Mouse (Mus musculus): ENCODE results near the gene Zbtb24. TPM values are rescaled to one million over a fixed set of nuclear protein-coding genes. Genes with fewer than 3 reads are reported as not detected.

Zbtb24 gene
- polyA plus RNA-seq, 1 experiment from 2014 or later = 8.5 TPM

DNA sequence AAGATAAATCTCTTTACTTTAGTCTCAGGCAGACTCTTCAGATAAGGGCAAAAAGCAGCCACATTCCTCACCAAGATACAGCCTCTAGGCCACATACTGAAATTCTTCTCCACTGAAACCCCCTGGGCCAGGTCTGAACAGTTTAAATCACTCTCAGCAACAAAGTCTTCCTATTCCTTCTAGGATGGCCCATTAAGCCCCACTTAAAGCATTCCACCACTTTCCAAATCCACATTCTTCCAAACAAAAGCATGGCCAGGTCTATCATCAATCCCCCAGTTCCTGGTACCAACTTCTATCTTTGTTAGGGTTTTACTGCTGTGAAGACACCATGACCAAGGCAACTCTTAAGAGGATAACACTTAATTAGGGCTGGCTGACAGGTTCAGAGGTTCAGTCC, 22.4 kb downstream of the Zbtb24 start:
- Histone ChIP-seq H3K27ac (no peak overlapping the region), H3K27me3 (replicated peaks) (no peaks in the 10 kb centered on the region), H3K4me2 (no peak overlapping the region), H3K4me1 (peaks cover 55% of the 10 kb centered on the region), H3K9ac (no peak overlapping the region), H3K36me3 (no peaks in the 10 kb centered on the region), H3K4me3 (no peak overlapping the region), H3K9me3 (replicated peaks) (no peaks in the 10 kb centered on the region)
- no peak for ATAC-seq

- Histone ChIP-seq H3K27ac (no peak overlapping the region), H3K36me3 (no peaks in the 10 kb centered on the region), H3K9me3 (replicated peaks) (no peaks in the 10 kb centered on the region), H3K4me1 (peaks cover 60% of the 10 kb centered on the region), H3K9ac (no peak overlapping the region), H3K27me3 (replicated peaks) (no peaks in the 10 kb centered on the region), H3K4me3 (no peak overlapping the region), H3K4me2 (no peak overlapping the region)
- WGBS (ENCODE audit: insufficient replicate concordance) = 55% methylated on average over 5 of the region's 5 CpGs
- ATAC-seq = no peak
Measured at GRCm38 (mm10) chr10:41472962-41473481, 22.8 kb downstream of the Zbtb24 start.

DNA sequence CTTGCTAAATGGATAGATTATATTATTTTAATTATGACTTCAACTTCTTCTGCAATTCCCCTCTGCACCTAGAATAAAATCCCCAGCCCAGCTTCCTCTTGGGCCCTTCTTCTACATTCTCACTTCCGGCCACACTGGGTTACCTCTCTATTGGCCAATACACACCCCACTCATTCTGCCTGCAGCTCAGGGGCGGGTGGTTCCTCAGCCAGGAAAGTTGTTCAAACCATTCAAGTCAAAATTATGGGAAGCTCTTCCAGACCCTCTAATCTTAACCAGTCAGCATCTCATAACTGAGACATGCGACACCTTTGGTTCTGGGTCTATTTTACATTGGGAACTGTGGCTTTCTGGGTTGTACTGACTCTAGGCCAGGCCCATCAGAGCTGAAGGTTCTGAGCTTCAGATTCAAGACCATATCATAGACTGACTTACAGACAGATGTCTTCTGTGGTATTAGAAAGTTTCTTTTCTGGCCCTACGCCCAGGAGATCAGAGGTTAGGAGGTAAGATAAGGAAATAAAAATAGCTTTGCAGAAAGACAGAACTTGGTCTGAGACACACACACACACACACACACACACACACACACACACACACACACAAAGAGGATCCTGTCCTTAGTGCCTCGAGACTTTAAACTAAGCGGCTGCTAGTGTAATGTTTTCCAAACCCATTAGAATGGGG, 23.7 kb downstream of the Zbtb24 start:
- Histone ChIP-seq H3K27me3 (replicated peaks) (no peaks in the 10 kb centered on the region; the same call in 1 of the 2 replicates), H3K4me3 (no peak overlapping the region), H3K27ac (peak overlapping the region; percentile 60; the same call in 1 of the 2 replicates), H3K4me1 (peaks cover 69% of the 10 kb centered on the region), H3K4me2 (0 out of 2 replicates have a peak overlapping the region, but pooled peaks have one; percentile 16), H3K36me3 (no peaks in the 10 kb centered on the region; the same call in 1 of the 2 replicates), H3K9ac (no peak overlapping the region), H3K9me3 (replicated peaks) (no peaks in the 10 kb centered on the region)
- no peak for ATAC-seq
- WGBS (ENCODE audit: insufficient replicate concordance) = 21% methylated on average over 6 of the region's 6 CpGs

GRCm38 (mm10) chr10:41474981-41475391, 24.8 kb downstream of the Zbtb24 start:
- WGBS (ENCODE audit: insufficient replicate concordance) = 81% methylated on average over 1 of the region's 1 CpGs

DNA sequence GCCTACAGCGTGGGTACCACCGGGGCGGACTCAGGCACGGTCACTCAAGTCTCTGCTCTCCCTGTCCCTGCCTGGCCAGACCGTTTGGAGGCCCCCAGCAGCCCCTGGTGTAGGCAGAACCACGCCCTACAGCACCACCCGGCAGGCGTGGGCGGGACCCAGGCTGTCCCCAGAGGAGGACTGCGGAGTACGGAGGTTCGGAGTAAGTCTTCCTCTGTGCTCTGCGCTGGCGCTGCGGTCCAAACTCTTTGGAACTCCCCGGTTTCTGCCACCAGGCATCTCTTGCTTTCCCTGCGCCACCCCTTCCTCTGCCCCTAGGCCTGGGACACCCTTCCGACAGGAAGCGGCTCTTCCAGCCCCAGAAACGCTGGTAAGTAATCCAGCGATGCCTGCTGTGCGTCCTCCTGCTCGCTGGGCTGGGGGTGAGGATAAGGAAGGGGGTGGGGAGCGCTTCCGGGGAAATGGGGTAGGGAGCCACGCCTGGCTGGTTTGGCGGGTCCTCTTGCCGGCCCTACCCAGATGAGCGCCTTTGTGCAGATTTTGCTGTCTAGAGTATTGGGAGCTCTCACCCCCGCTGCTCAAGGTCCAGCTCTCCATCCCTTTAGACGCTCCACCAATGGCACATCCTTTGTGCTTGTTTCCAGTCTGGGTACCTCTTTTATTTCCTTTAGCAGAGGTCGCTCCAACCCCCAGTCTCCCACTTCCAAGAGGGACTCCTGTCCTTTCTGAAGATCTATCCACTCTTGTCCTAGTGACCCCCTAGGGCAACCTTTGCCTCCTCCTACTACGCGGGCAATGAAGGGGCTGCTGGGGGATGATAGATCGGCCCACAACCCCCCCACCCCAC, 26.2 kb downstream of the Zbtb24 start, which contains the start of gene Mical1:
Mical1 (plus strand) TSS at position 144 of the 847 bp plus-strand sequence.
- peak; percentile 83 for ATAC-seq
- H3K4me3 ChIP-seq = peak within 1 kb of the TSS; percentile 69
- H3K9me3 ChIP-seq (replicated peaks) = no peaks in the 10 kb centered on the region
- peak within 1 kb of the TSS; percentile 72 for H3K9ac ChIP-seq
- peaks cover 88% of the 10 kb centered on the region for H3K4me1 ChIP-seq
- no peaks in the 10 kb centered on the region; the same call in 1 of the 2 replicates for H3K36me3 ChIP-seq
- H3K4me2 ChIP-seq = peak within 1 kb of the TSS; percentile 99
- no peaks in the 10 kb centered on the region; the same call in none of the 2 replicates for H3K27me3 ChIP-seq (replicated peaks)
- peak within 1 kb of the TSS; percentile 85 for H3K27ac ChIP-seq
- under 1% methylated on average over 35 of the region's 35 CpGs for WGBS (ENCODE audit: insufficient replicate concordance)

More at GRCm38 (mm10) chr10:41474981-41475391, 24.8 kb downstream of the Zbtb24 start:
- Histone ChIP-seq H3K9ac (0 out of 2 replicates have a peak overlapping the region, but pooled peaks have one; percentile 43), H3K27ac (peak overlapping the region; percentile 73), H3K4me2 (peak overlapping the region; percentile 99; the same call in 1 of the 2 replicates), H3K4me1 (peaks cover 74% of the 10 kb centered on the region), H3K9me3 (replicated peaks) (no peaks in the 10 kb centered on the region), H3K4me3 (no peak overlapping the region), H3K27me3 (replicated peaks) (no peaks in the 10 kb centered on the region; the same call in 1 of the 2 replicates), H3K36me3 (no peaks in the 10 kb centered on the region; the same call in 1 of the 2 replicates)
- no peak for ATAC-seq

DNA sequence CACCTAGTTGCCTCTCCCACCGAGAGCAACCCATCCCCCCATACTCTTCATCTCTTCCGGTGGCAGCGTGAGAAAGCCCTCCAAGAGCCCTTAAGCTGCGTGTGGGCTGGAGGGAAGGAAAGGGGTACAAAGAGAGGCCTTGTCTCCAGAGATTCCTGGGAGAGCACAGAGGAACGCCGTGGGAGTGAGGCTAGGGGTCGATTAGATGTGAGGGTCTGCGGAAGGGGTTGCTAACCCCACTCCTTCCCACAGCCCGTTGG, 26.8 kb downstream of the Zbtb24 start:
- Histone ChIP-seq H3K27ac (peak overlapping the region; percentile 85), H3K9me3 (replicated peaks) (no peaks in the 10 kb centered on the region), H3K4me3 (peak overlapping the region; percentile 69), H3K27me3 (replicated peaks) (no peaks in the 10 kb centered on the region; the same call in none of the 2 replicates), H3K4me2 (peak overlapping the region; percentile 99), H3K36me3 (peaks cover 3% of the 10 kb centered on the region), H3K9ac (peak overlapping the region; percentile 72), H3K4me1 (peaks cover 90% of the 10 kb centered on the region)
- under 1% methylated on average over 9 of the region's 9 CpGs for WGBS (ENCODE audit: insufficient replicate concordance)
- no peak for ATAC-seq

- Histone ChIP-seq H3K4me1 (peaks cover 88% of the 10 kb centered on the region), H3K27ac (peak overlapping the region; percentile 85), H3K9me3 (replicated peaks) (no peaks in the 10 kb centered on the region), H3K36me3 (peaks cover 9% of the 10 kb centered on the region), H3K4me3 (peak overlapping the region; percentile 69), H3K9ac (peak overlapping the region; percentile 72), H3K27me3 (replicated peaks) (no peaks in the 10 kb centered on the region; the same call in none of the 2 replicates), H3K4me2 (peak overlapping the region; percentile 99)
- ATAC-seq = peak; percentile 52
- WGBS (ENCODE audit: insufficient replicate concordance) = 3% methylated on average over 20 of the region's 20 CpGs
Measured at GRCm38 (mm10) chr10:41477278-41478181, 27.3 kb downstream of the Zbtb24 start.

DNA sequence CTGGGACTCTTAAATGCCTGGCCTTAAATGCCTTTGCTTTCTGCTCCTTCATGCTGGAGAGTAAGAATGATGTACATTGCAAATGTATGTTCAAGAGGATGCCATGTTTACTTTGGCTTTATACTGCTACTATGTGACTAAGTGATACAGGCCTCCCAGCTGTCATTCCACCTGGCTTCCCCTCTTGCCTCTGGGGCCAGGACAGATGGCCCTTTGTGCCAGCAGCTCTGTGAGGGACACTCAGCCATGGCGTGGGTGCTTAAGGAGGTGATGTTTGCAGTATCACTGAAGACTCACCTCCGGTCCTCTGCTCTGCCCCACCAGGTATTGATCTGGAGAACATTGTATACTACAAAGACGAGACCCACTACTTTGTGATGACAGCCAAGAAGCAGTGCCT, 29.8 kb downstream of the Zbtb24 start:
- H3K4me1 ChIP-seq = peaks cover 64% of the 10 kb centered on the region
- 77% methylated on average over 3 of the region's 3 CpGs for WGBS (ENCODE audit: insufficient replicate concordance)

GRCm38 (mm10) chr10:41480938-41481880, 31.0 kb downstream of the Zbtb24 start:
- H3K27ac ChIP-seq = no peak overlapping the region
- H3K4me2 ChIP-seq = peak overlapping the region; percentile 55
- peak; percentile 73 for ATAC-seq
- no peak overlapping the region for H3K4me3 ChIP-seq
- H3K27me3 ChIP-seq (replicated peaks) = peaks cover 4% of the 10 kb centered on the region
- no peaks in the 10 kb centered on the region for H3K9me3 ChIP-seq (replicated peaks)
- peaks cover 45% of the 10 kb centered on the region for H3K36me3 ChIP-seq
- WGBS (ENCODE audit: insufficient replicate concordance) = 46% methylated on average over 33 of the region's 33 CpGs
- H3K9ac ChIP-seq = no peak overlapping the region
- H3K4me1 ChIP-seq = peaks cover 51% of the 10 kb centered on the region

More for the DNA sequence above, 29.8 kb downstream of the Zbtb24 start:
- Histone ChIP-seq H3K36me3 (peaks cover 32% of the 10 kb centered on the region), H3K4me2 (no peak overlapping the region), H3K27me3 (replicated peaks) (peaks cover 4% of the 10 kb centered on the region), H3K4me3 (no peak overlapping the region), H3K9ac (no peak overlapping the region), H3K9me3 (replicated peaks) (no peaks in the 10 kb centered on the region), H3K27ac (no peak overlapping the region)
- ATAC-seq = no peak

DNA sequence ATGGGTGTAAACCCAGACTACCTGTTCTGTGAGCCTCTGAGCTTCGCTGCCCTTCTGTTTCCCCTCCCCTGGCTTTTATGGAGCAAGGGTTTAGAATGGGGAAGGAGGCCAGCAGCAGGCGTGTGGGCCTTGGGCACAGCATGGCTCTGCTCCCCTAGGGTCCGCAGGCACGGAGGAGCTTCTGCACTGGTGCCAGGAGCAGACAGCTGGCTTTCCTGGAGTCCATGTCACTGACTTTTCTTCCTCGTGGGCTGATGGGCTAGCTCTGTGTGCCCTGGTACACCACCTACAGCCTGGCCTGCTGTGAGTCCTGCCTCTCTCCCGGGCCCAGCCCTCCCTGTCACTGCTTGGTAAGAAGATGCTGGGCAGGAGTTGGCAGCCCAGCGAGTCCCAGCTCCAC, 32.3 kb downstream of the Zbtb24 start:
- no peak overlapping the region for H3K4me2 ChIP-seq
- peaks cover 39% of the 10 kb centered on the region for H3K4me1 ChIP-seq
- H3K9ac ChIP-seq = no peak overlapping the region
- H3K27ac ChIP-seq = no peak overlapping the region
- no peak for ATAC-seq
- peaks cover 57% of the 10 kb centered on the region for H3K36me3 ChIP-seq
- H3K4me3 ChIP-seq = no peak overlapping the region
- 80% methylated on average over 7 of the region's 7 CpGs for WGBS (ENCODE audit: insufficient replicate concordance)
- no peaks in the 10 kb centered on the region for H3K9me3 ChIP-seq (replicated peaks)
- H3K27me3 ChIP-seq (replicated peaks) = peaks cover 4% of the 10 kb centered on the region

Data from liver, embryonic 12.5 days (tissue).